Mouse (Mus musculus) intestine, postnatal 0 days (tissue): ENCODE results near the gene Pnpla6. TPM values are rescaled to one million over a fixed set of nuclear protein-coding genes. Genes with fewer than 3 reads are reported as not detected.
"Not testable (repeated sequence)": the region's sequence is repeated elsewhere in the genome, so short reads cannot be mapped to it uniquely, and the experiment has no call there.

ENCODE experiments used
- ATAC-seq: fragments of 200-750 bp; cut with Nextera tagmentation; 2 replicates; pipeline ENCODE4 v1.8.0; 2017; ENCODE audit warnings: mild to moderate bottlenecking, moderate TSS enrichment, moderate library complexity
- H3K27ac ChIP-seq: fragments of 300-500 bp; sonication (generic); 2 replicates; pipeline ENCODE4 v1.5.1; 2014; ENCODE audit warnings: mild to moderate bottlenecking, low read depth, low read length, moderate library complexity
- H3K27me3 ChIP-seq: fragments of 300-500 bp; sonication (generic); replicated peaks from 2 replicates; pipeline ENCODE4 v1.6.1; 2014; ENCODE audit warnings: low read length, mixed read lengths; ENCODE audit not compliant: control insufficient read depth, insufficient read depth
- H3K36me3 ChIP-seq: fragments of 300-500 bp; sonication (generic); 2 replicates; pipeline ENCODE4 v1.6.1; 2014; ENCODE audit warnings: mild to moderate bottlenecking, moderate library complexity; ENCODE audit not compliant: control insufficient read depth, insufficient read depth
- H3K4me1 ChIP-seq: fragments of 300-500 bp; sonication (generic); replicated peaks from 2 replicates; pipeline ENCODE4 v1.6.1; 2014; ENCODE audit warnings: antibody characterized with exemption, low read length, mixed read lengths; ENCODE audit not compliant: control insufficient read depth, insufficient read depth
- H3K4me2 ChIP-seq: fragments of 300-500 bp; sonication (generic); replicated peaks from 2 replicates; pipeline ENCODE4 v1.6.1; 2014; ENCODE audit warnings: low read depth, mild to moderate bottlenecking, moderate library complexity
- H3K4me3 ChIP-seq: fragments of 300-500 bp; sonication (generic); 2 replicates; pipeline ENCODE4 v1.5.1; 2014; ENCODE audit warnings: low read depth, low read length
- H3K9ac ChIP-seq: fragments of 300-500 bp; sonication (generic); 2 replicates; pipeline ENCODE4 v1.6.1; 2014; ENCODE audit warnings: mild to moderate bottlenecking, low read depth, low read length
- H3K9me3 ChIP-seq: fragments of 300-500 bp; sonication (generic); 2 replicates; pipeline ENCODE4 v1.6.1; 2016; ENCODE audit warnings: mixed run types; ENCODE audit not compliant: control insufficient read depth
- CTCF ChIP-seq: sonication (generic); IDR thresholded peaks from 2 replicates; pipeline ENCODE4 v1.5.1; 2016; ENCODE audit warnings: low read depth, mild to moderate bottlenecking, control low read depth, antibody characterized with exemption, moderate library complexity
- WGBS: fragments of 180-500 bp; shearing (Covaris S2); extraction: QIAGEN DNeasy Blood & Tissue Kit; methylation state at CpG from one replicate; pipeline ENCODE4 v1.1.7; 2014; 5-methylcytosine and 5-hydroxymethylcytosine counted together
- polyA plus RNA-seq: library from polyadenylated mRNA; unstranded; fragments of >200 nt; fragmentation: Nextera tagmentation; extraction: Ambion mirVana; gene quantifications from 2 replicates; pipeline ENCODE4 v1.2.1, GENCODE M21; 2015

The Pnpla6 gene
- polyA plus RNA-seq, 1 experiment from 2014 or later = 36.1 TPM

DNA sequence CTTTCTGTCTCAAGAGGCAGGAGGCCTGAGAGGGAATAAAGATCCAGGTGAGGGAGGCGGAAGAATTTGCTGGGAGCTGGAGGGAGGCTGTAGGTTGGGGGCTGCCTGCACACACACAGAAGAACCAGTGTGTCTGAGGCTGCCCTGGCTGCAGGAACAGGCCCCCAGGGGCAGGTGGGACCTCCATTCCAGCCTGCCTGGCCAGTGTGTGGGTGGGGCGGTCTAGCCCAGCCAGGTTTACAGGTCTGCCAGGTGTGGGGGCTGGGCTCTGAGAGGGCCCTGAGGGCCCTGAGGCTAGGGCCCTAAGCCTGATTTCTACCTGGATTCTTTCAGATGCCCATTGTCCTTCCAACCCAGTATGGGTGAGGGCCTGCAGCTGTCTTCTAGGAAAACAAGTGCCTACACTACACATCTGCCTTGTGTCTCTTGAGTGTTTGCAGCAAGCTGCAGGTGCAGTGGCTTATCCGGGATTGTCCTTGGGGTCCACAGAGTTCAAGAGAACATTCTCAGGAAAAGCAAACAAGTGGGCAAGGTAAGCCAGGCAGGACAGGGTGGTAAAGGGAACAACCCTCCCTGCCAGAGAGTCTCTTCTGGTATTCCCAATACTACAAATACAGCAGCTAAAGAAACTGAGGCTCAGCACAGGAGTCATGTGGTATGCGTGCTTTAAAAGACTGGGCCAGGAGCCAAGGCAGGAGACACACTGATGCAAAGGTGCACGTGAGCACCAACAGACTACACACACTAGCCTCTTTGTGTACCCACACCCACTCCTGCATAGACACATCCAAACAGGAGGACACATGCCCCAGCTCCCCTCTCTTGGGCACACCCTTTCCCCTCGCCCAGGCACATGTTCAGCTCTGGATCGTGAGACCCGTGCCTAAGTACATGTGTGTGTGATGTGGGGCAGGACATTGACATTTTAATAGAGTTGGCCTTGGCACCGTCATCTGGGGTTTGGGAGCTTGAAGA, 64.5 kb downstream of the Pnpla6 start:
- no peaks in the 10 kb centered on the region for H3K9me3 ChIP-seq
- no peak overlapping the region for H3K4me2 ChIP-seq
- no peak overlapping the region for H3K9ac ChIP-seq
- ATAC-seq = peak; percentile 34
- no peak overlapping the region for H3K27ac ChIP-seq
- WGBS = 56% methylated on average over 9 of the region's 9 CpGs
- TF ChIP-seq CTCF = no peak
- no peaks in the 10 kb centered on the region for H3K27me3 ChIP-seq
- H3K36me3 ChIP-seq = no peaks in the 10 kb centered on the region
- 0 out of 2 replicates have a peak, but pooled peaks cover 3% of the 10 kb centered on the region for H3K4me1 ChIP-seq
- no peak overlapping the region for H3K4me3 ChIP-seq

DNA sequence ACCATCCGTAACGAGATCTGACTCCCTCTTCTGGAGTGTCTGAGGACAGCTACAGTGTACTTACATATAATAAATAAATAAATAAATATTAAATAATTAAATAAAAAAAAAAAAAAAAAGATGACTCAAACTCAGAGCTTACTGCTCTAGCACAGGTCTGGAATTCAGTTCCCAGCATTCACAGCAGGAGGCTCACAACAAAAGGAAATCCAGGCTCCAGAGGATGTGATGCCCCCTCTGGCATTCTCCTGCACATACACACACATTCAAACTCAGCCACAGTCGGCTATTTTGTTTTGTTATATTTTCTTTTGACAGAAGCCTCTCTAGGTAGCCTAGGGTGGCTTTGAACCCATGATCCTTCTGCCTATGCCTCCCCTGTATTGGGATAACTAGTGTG, 66.8 kb downstream of the Pnpla6 start:
- ATAC-seq = not testable (repeated sequence)

DNA sequence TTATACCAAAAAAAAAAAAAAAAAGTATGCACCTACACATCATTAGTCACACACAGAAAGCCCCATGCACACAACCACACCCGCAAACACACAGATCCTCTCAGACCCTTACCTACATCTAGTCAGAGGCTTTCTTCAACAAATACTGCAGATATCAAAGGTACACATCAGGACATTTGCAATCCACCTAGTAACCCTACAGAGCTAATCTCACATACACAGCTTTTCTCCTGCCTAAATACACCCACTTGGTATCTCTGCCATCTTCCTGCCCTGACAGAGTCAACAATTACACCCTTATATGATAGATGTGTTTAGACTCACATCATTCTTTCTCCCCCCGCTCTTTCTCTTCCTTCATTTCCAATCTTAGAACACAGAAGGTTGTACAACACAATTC, 71.3 kb downstream of the Pnpla6 start:
- no peak overlapping the region for H3K4me3 ChIP-seq
- H3K27me3 ChIP-seq = no peaks in the 10 kb centered on the region
- H3K36me3 ChIP-seq = no peaks in the 10 kb centered on the region
- no peak overlapping the region for H3K9ac ChIP-seq
- H3K4me2 ChIP-seq = no peak overlapping the region
- H3K27ac ChIP-seq = no peak overlapping the region
- no peak for TF ChIP-seq CTCF
- no peaks in the 10 kb centered on the region for H3K9me3 ChIP-seq
- H3K4me1 ChIP-seq = no peaks in the 10 kb centered on the region
- no peak for ATAC-seq
- WGBS = 88% methylated on average over 2 of the region's 2 CpGs

More for the DNA sequence above, 66.8 kb downstream of the Pnpla6 start:
- WGBS = 91% methylated on average over 1 of the region's 3 CpGs
- not testable (repeated sequence) for H3K4me3 ChIP-seq, H3K4me1 ChIP-seq, H3K36me3 ChIP-seq, H3K4me2 ChIP-seq, H3K9me3 ChIP-seq, H3K27me3 ChIP-seq, H3K9ac ChIP-seq, H3K27ac ChIP-seq

DNA sequence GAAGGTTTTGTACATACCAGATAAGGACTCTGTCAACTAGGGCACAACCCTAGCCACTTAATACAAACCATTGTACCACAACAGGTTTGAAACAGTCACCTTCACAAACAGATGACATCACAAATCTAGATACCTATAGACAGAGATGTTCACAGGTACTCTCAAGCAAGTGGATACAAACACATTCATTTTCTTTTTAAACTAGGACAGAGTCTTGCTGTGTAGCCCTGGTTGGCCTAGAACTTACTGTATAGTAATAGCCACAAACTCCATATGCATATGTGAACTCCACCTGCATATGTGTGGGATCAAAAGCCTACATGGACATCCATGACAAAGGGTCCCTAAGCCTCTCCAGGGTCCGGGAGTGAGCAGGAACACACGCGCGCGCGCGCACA, 71.8 kb downstream of the Pnpla6 start, which contains the start of gene Camsap3:
Gene Camsap3 (plus strand): TSS at position 301 of the 398 bp plus-strand sequence.
- H3K27ac ChIP-seq = peak within 1 kb of the TSS; percentile 98
- WGBS = 6% methylated on average over 7 of the region's 7 CpGs

DNA sequence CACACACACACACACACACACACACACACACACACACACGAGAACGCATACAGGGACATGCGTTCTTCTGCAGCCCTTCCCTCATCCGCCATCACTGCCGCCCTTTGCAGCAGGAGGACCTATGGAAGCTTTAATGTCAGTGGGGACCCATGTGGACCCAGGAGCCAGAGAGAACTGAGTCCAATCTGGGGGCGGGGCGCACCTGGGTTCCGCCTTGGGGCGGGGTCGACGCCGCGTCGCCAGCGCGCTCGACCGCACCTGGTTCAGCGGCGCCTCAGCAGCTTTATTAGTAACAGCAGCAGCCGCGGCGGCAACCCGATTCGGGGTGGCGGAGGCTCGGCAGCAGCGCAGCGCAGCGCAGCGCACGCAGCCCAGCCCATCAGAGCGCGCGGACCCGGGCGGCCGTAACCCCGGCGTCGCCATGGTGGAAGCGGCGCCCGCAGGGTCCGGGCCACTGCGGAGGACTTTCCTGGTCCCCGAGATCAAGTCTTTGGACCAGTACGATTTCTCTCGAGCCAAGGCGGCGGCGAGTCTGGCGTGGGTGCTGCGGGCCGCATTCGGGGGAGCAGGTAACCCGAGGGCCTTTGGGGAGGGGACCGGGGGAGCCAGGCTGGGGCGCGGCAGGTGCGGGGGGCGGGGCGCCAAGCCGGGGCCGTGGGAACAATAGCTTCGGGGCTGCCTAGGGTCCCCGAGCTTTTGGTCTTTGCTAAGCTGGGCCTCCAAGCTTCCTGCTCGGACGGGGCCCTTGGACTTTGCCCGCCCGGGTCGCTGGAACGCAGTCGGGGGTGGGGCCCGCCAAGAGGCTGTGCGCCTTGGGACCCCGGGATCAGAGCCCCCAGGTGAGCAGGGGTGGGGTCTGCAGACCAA, 72.4 kb downstream of the Pnpla6 start:
- ATAC-seq = peak; percentile 88
- H3K9ac ChIP-seq = peak overlapping the region; percentile 93
- H3K36me3 ChIP-seq = no peaks in the 10 kb centered on the region
- H3K4me3 ChIP-seq = peak overlapping the region; percentile 81
- TF ChIP-seq CTCF = 0 out of 2 replicates have a peak, but pooled peaks have one; percentile 7
- under 1% methylated on average over 76 of the region's 77 CpGs for WGBS
- H3K4me1 ChIP-seq = no peaks in the 10 kb centered on the region
- no peaks in the 10 kb centered on the region for H3K27me3 ChIP-seq
- H3K27ac ChIP-seq = peak overlapping the region; percentile 98
- peak overlapping the region; percentile 79 for H3K4me2 ChIP-seq
- H3K9me3 ChIP-seq = no peaks in the 10 kb centered on the region

More for the DNA sequence above, 71.8 kb downstream of the Pnpla6 start, which contains the start of gene Camsap3:
- Histone ChIP-seq H3K4me2 (peak within 1 kb of the TSS; percentile 79), H3K9me3 (no peaks in the 10 kb centered on the region), H3K4me3 (peak within 1 kb of the TSS; percentile 81), H3K27me3 (no peaks in the 10 kb centered on the region), H3K9ac (peak within 1 kb of the TSS; percentile 93), H3K36me3 (no peaks in the 10 kb centered on the region), H3K4me1 (no peaks in the 10 kb centered on the region)
- no peak for TF ChIP-seq CTCF
- no peak for ATAC-seq

DNA sequence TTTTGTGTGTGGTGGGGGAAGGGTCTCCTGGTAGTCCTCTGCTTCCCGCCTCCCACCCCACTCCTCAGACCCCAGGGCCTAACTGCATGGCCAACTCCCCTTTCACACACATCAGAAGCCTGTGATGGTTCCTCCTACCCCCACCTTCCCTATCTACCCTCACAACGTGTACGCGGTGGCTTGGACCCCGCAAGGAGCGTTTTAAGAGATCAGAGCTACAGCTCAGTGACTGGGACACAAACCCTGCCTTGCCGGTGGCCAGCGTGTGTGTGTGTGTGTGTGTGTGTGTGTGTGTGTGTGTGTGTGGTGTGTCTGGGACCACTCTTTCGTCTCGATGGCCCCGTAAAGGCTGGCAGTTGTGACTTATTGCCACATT, 73.1 kb downstream of the Pnpla6 start:
- peak overlapping the region; percentile 81 for H3K4me3 ChIP-seq
- H3K27me3 ChIP-seq = no peaks in the 10 kb centered on the region
- TF ChIP-seq CTCF = no peak
- peak overlapping the region; percentile 93 for H3K9ac ChIP-seq
- 5% methylated on average over 11 of the region's 11 CpGs for WGBS
- H3K4me2 ChIP-seq = peak overlapping the region; percentile 79
- H3K36me3 ChIP-seq = no peaks in the 10 kb centered on the region
- peak overlapping the region; percentile 98 for H3K27ac ChIP-seq
- peak; percentile 53 for ATAC-seq
- no peaks in the 10 kb centered on the region for H3K9me3 ChIP-seq
- H3K4me1 ChIP-seq = no peaks in the 10 kb centered on the region
